Mouse (Mus musculus) spleen, adult 2 months (tissue): ENCODE measurements around the gene Hoxa7. TPM values are rescaled to one million over a fixed set of nuclear protein-coding genes. Genes with fewer than 3 reads are reported as not detected.
A peak's percentile ranks its signal among the peaks of the same experiment; 100 is the strongest.

ENCODE experiments used
- DNase-seq, 2 experiments: peaks; one replicate each; pipeline versions ENCODE4 v3.0.0 to v3.0.0-alpha.2; 2012 to 2021; ENCODE audit warnings: low spot score in 2 of 2, low read depth in 1 of 2
- H3K27ac ChIP-seq: fragments of 200-500 bp; 2 replicates; pipeline ENCODE4 v1.5.1; 2012; ENCODE audit warnings: low read length, inconsistent platforms; ENCODE audit not compliant: insufficient read depth
- H3K27me3 ChIP-seq: fragments of 200-500 bp; 2 replicates; pipeline ENCODE4 v1.6.1; 2012; ENCODE audit warnings: mild to moderate bottlenecking, moderate library complexity, low read length, inconsistent platforms; ENCODE audit not compliant: control insufficient read depth, insufficient read depth
- H3K36me3 ChIP-seq: fragments of 200-500 bp; 2 replicates; pipeline ENCODE4 v1.6.1; 2012; ENCODE audit warnings: mild to moderate bottlenecking, low read length, inconsistent platforms; ENCODE audit not compliant: control insufficient read depth, insufficient read depth
- H3K4me1 ChIP-seq: fragments of 200-500 bp; 2 replicates; pipeline ENCODE4 v1.6.1; 2011; ENCODE audit warnings: inconsistent platforms; ENCODE audit not compliant: control insufficient read depth, insufficient read depth, insufficient read length
- H3K4me3 ChIP-seq: fragments of 200-500 bp; 2 replicates; pipeline ENCODE4 v1.5.1; 2011; ENCODE audit warnings: mild to moderate bottlenecking, inconsistent platforms; ENCODE audit not compliant: insufficient read depth, insufficient read length; ENCODE audit errors: extremely low read depth
- CTCF ChIP-seq: fragments of 200-500 bp; IDR thresholded peaks from 2 replicates; pipeline ENCODE4 v1.5.1; 2011; ENCODE audit warnings: mild to moderate bottlenecking, inconsistent platforms; ENCODE audit not compliant: insufficient read depth, insufficient read length, insufficient replicate concordance; ENCODE audit errors: extremely low read depth
- POLR2A ChIP-seq: fragments of 200-500 bp; IDR thresholded peaks from 2 replicates; pipeline ENCODE4 v1.6.1; 2011; ENCODE audit warnings: low read depth, low read length, inconsistent platforms
- WGBS: fragments of 180-500 bp; shearing (Covaris S2); methylation state at CpG from one replicate; pipeline ENCODE4 v1.1.7; 2018; 5-methylcytosine and 5-hydroxymethylcytosine counted together
- polyA plus RNA-seq: library from polyadenylated mRNA; depleted of rRNA; stranded (reverse); fragments of >200 nt; gene quantifications from 2 replicates; pipeline ENCODE4 v1.2.3, GENCODE M21; 2012

The Hoxa7 gene
- polyA plus RNA-seq, 1 experiment = 0.56 TPM

GRCm38 (mm10) chr6:52214271-52214670 lies 7.4 kb downstream of the Hoxa7 start:
- DNase-seq = no peak
- no peak overlapping the region for H3K4me3 ChIP-seq
- 58% methylated on average over 5 of the region's 5 CpGs for WGBS
- H3K36me3 ChIP-seq = no peaks in the 10 kb centered on the region
- H3K27me3 ChIP-seq = peaks cover 46% of the 10 kb centered on the region
- H3K27ac ChIP-seq = no peak overlapping the region
- peaks cover 15% of the 10 kb centered on the region for H3K4me1 ChIP-seq
- no peak for TF ChIP-seq CTCF
- no peak for TF ChIP-seq POLR2A

DNA sequence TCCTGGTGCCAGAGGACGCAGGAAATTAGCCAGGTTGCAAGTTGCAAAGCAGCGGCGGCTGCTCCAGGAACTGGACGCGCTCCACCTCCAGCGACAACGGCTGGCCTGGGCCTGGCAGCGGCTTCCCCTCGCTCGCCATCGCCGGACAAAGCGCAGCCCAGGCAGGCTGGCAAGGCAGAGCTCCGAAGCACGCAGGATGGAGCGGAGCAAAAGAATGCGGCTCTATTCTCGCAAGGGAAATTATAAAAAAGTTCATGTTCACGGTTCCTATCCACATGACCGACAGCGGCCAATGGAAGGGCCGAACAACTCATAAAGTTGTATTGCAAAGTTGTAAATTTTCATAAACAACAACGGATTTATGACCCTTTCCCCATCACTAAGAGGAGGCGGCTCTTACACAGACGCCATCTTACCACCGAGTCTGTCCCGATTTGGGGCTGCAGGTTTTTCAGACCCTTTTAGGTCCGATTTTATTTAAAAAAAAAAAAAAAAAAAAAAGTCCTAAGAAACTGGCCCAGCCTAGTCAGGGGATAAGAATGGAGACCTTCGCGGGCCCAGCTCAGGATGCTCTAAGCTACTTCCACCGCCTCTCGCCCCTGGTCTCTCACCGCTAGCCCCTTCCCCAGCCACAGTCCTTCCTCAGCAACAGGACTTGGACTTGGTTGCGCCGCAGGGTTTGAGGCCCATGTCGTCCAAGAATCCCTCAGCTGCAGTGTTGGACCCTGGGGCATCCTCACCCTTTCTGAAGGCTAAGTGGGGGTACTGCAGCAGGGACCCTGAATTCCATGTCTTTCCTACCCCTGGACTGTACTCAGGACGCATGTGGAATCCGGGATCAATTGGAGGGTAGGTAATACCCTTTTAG lies 8.3 kb downstream of the Hoxa7 start, which contains the start of the genes Hoxa3 and Gm28308:
Hoxa3 (minus strand) TSS at position 218 of the 868 bp plus-strand sequence.
Gm28308 (minus strand) TSS at position 221 of the 868 bp plus-strand sequence.
- H3K27ac ChIP-seq = no peak within 1 kb of the TSS
- H3K4me3 ChIP-seq = peak within 1 kb of the TSS; percentile 54
- TF ChIP-seq CTCF = no peak
- 4% methylated on average over 38 of the region's 38 CpGs for WGBS
- H3K36me3 ChIP-seq = no peaks in the 10 kb centered on the region
- peaks cover 15% of the 10 kb centered on the region for H3K4me1 ChIP-seq
- no peak for DNase-seq
- peaks cover 40% of the 10 kb centered on the region for H3K27me3 ChIP-seq

GRCm38 (mm10) chr6:52212556-52213118 lies 9.0 kb downstream of the Hoxa7 start:
- H3K27ac ChIP-seq = no peak overlapping the region
- no peaks in the 10 kb centered on the region for H3K36me3 ChIP-seq
- peaks cover 12% of the 10 kb centered on the region for H3K4me1 ChIP-seq
- TF ChIP-seq CTCF (no peak), POLR2A (no peak)
- peak overlapping the region; percentile 54 for H3K4me3 ChIP-seq
- 1% methylated on average over 22 of the region's 22 CpGs for WGBS
- H3K27me3 ChIP-seq = peaks cover 33% of the 10 kb centered on the region
- no peak for DNase-seq

DNA sequence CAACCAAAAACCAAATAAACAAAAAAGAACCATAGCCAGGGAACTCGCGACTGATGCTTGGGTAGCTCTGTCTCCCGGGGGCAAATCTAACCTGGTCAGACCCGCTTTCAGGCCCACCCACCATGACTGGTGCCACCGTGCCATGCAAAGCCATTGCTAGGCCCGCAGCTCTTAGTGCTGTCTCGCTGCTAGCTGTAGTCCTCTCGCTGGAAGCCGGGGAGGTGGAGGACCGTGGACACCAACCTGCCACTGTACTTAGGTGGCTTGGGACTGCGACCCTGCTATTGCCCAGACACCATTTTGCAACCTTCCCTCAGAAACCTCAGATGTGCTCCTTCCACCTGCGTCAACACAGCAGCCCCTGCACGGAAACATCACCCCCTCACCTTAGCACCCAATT lies 9.7 kb downstream of the Hoxa7 start:
- Histone ChIP-seq H3K27me3 (peaks cover 26% of the 10 kb centered on the region), H3K4me1 (peaks cover 7% of the 10 kb centered on the region), H3K27ac (no peak overlapping the region), H3K4me3 (peak overlapping the region; percentile 40; the same call in 1 of the 2 replicates), H3K36me3 (no peaks in the 10 kb centered on the region)
- no peak for DNase-seq
- WGBS = 2% methylated on average over 13 of the region's 13 CpGs
- no peak for TF ChIP-seq CTCF
- TF ChIP-seq POLR2A = no peak

GRCm38 (mm10) chr6:52211170-52211935 lies 10.3 kb downstream of the Hoxa7 start:
- Histone ChIP-seq H3K36me3 (no peaks in the 10 kb centered on the region), H3K4me1 (peaks cover 3% of the 10 kb centered on the region), H3K4me3 (peak overlapping the region; percentile 40; the same call in 1 of the 2 replicates), H3K27me3 (peaks cover 24% of the 10 kb centered on the region), H3K27ac (no peak overlapping the region)
- WGBS = 3% methylated on average over 37 of the region's 37 CpGs
- TF ChIP-seq CTCF (peak; percentile 76), POLR2A (no peak)
- peak in 1 of 2 experiments; percentile 64 for DNase-seq

DNA sequence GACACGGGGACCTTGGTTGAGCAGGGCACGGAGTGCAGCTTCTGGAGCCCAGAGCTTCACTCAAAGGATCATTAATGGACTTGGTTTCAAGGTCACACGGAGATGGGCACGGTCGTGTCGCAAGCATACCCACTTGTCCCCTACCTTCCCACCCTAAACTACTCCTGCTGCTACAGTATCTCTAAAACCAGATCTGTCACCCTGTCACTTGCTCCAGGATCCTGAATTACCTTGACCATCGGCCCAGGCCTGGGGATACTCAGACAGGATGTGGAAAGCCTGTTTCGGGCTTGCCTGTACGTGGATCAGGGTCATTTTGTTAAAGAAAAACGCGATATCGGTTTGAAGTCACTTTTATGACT lies 12.0 kb downstream of the Hoxa7 start:
- H3K4me3 ChIP-seq = no peak overlapping the region
- WGBS = 51% methylated on average over 12 of the region's 12 CpGs
- H3K27ac ChIP-seq = no peak overlapping the region
- H3K27me3 ChIP-seq = peaks cover 16% of the 10 kb centered on the region
- no peaks in the 10 kb centered on the region for H3K36me3 ChIP-seq
- TF ChIP-seq CTCF (no peak), POLR2A (no peak)
- DNase-seq = no peak
- peaks cover 3% of the 10 kb centered on the region for H3K4me1 ChIP-seq
